Mouse (Mus musculus): ENCODE data around the gene Tnp1. TPM values are rescaled to one million over a fixed set of nuclear protein-coding genes. Genes with fewer than 3 reads are reported as not detected.

Gene Tnp1
- polyA plus RNA-seq, 1 experiment from 2014 or later, result not detected

Other genes with a start within 250 kb of the Tnp1 start
- 429 and 434 TPM in 2 replicates for gene Igfbp2, start 191.4 kb downstream of the Tnp1 start, polyA plus RNA-seq (2016; fragmentation: Nextera tagmentation; extraction: Ambion mirVana)
- gene Igfbp5, start 141.0 kb downstream of the Tnp1 start, polyA plus RNA-seq (2016; fragmentation: Nextera tagmentation; extraction: Ambion mirVana), result 142 and 150 TPM in 2 replicates